Mouse (Mus musculus): ENCODE results near the gene AB124611.
"Not testable (repeated sequence)": the region's sequence is repeated elsewhere in the genome, so short reads cannot be mapped to it uniquely, and the experiment has no call there.

Gene AB124611

DNA sequence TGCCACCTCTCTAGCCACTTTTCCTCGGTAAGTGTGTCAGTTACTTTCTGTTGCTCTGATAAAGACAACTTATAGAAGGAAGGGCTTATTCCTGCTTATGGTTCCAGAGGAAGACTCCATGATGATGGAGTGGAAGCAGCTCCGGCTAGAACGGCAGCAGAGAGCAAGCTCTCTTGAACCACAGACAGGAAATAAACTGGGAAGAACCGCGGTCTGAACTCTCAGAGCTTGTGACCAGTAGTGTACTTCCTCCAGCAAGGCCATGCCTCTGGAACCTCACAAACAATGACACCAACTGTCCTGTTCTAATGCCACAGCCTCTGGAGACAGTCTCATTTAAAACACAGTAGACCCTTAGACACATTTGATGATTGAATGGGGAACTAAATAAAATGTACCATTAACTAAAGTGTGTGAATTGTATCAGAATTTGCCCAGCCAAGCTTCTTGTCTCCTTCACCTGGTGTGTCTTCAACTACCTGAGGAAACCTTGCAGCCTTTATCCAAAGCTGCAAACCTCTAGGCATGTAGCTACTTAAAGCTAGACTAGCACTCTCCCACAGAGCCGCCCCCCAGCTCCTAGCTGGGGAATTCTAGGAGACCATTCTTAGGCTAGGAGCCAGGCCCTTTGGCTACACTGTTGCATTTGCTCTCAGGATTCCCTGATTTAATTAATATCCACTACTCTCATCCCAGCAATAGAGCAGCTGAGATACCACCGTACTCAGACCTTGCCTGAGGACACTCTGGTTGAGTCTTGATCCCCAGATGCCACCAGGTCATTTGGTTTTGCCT lies 637 bp upstream of the AB124611 start:
- no peak for DNase-seq

- no peak for DNase-seq
Measured at GRCm38 (mm10) chr9:21526634-21526944, 613 bp downstream of the AB124611 start.

GRCm38 (mm10) chr9:21527100-21527801 lies 1.3 kb downstream of the AB124611 start:
- DNase-seq = no peak

- DNase-seq = no peak
Measured at GRCm38 (mm10) chr9:21527917-21528324, 1.9 kb downstream of the AB124611 start.

DNA sequence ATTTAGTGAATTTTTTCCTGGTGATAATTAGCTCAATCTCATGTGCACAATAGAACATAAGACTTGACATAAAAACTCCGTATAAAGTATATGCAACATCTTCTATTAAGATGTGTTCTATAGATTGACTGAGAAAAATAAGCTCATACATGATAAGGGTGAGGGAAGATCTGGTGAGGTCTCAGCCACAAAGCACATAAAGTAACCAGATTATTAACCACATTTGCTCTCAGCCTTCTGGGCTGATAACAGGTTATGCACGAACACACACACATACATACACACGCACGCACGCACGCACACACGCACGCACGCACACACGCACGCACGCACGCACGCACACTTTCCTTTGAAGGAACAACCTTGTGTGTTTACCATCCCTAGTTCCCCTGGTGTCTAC lies 10.5 kb downstream of the AB124611 start:
- no peak for DNase-seq

- no peak for DNase-seq
Measured at GRCm38 (mm10) chr9:21537009-21537408, 11.0 kb downstream of the AB124611 start.

DNA sequence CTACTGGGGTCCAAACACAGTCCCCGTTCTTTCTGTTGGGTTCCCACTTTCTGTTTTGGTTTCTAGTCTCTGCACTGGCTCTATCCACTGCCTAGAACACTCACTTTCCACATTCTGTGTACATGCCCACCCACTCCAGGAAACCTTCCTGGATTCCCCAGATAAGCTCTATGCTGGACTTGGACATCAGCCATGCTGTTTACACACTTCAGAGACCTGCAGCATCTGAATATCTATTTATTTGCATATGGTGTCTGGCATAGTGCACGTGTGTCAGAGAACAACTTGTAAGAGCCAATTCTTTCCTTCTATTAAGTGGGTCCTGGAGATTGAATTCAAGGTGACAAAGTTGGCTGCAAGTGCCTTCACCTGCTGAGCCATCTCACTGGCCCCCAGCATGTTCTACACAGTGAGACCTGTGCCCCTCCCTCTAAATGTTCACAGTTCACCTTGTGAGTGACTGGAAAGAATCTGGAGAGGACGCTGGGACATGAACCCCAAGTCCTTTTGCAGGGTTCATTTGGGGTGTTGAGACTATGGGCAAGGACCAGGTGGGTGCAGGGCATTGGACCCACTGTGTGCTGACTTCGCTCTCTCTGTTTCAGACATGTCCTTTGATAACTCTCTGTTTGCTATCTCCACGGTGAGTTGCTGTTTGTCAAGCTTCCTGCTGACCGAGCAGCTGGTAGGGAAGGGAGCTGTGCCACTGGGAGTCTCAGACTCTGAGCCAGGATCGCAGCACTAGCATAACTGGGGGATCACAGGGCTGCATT lies 14.2 kb downstream of the AB124611 start:
- no peak for DNase-seq

- not testable (repeated sequence) for DNase-seq
Measured at GRCm38 (mm10) chr9:21542001-21542400, 16.0 kb downstream of the AB124611 start.

DNA sequence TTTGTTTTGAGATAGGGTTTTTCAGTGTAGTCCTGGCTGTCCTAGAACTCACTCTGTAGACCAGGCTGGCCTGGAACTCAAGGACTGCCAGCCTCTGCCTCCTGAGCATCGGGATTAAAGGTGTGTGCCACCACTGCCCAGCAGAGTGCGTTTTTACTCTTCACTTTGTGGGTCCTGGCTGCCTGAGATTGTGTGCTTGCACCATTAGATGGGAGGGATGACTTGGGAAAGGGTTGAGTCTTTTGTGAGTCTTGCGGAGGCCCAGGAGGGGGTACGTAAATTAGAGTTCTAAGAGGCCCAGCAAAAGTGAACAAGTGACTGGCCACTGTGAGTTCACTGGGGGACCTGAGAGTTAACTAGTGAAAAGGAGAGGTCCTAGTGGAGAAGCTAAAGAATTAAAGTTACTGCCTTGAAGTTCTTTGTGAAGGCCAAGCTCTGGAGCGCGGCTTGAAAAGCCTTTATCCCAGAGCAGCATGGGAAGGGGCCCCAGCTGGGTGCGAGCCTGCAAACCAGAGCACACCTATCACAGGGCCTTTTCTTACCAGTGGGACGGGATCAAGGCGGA lies 19.5 kb downstream of the AB124611 start:
- DNase-seq = no peak

DNA sequence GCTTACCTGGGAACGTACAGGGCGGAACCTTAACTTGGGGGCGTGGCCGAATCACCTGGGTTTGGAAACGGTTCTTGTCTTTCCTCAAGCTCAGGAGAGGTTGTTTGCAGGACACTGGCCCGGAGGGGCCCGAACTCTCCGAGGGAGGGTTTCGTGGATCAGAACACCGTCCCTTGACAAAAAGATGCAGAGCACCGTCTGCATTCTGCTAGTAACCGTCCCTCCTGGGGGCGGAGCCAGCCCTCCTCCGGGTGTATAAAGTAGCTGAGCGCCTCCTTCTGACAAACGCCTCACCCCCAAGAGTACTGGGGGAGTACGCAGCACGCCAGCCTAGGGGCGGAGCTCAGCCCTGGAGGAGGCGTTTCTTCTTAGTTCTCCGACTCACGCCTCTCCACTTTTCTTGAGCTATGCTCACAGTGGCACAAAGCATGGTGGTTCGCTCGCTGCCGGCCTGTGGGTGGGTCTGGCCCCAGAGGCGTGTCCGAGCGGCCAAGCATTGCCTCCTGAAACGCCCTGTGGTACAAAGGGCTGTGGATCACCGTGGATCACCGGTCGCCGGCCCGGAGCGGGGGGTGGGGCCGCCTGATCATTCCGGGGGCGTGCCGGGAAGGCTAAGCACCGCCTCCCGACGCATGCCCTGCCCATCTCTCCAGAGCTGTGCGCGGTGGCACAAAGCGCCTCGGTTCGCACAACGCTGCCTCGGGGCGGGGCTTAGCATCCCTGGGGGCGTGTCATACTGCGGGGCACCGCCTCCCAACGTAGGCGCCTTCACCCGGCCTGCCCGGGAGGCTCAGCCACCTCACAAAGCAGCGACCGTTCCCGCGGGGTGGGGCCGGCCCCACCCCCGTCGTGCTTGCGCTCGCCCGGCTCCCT lies 20.2 kb downstream of the AB124611 start:
- DNase-seq = peak; percentile 99 to 100

- DNase-seq = no peak
Measured at GRCm38 (mm10) chr9:21546789-21547074, 20.8 kb downstream of the AB124611 start, which contains the start of gene Carm1. Gene Carm1, plus strand, starts transcription at chr9:21546894.

DNA sequence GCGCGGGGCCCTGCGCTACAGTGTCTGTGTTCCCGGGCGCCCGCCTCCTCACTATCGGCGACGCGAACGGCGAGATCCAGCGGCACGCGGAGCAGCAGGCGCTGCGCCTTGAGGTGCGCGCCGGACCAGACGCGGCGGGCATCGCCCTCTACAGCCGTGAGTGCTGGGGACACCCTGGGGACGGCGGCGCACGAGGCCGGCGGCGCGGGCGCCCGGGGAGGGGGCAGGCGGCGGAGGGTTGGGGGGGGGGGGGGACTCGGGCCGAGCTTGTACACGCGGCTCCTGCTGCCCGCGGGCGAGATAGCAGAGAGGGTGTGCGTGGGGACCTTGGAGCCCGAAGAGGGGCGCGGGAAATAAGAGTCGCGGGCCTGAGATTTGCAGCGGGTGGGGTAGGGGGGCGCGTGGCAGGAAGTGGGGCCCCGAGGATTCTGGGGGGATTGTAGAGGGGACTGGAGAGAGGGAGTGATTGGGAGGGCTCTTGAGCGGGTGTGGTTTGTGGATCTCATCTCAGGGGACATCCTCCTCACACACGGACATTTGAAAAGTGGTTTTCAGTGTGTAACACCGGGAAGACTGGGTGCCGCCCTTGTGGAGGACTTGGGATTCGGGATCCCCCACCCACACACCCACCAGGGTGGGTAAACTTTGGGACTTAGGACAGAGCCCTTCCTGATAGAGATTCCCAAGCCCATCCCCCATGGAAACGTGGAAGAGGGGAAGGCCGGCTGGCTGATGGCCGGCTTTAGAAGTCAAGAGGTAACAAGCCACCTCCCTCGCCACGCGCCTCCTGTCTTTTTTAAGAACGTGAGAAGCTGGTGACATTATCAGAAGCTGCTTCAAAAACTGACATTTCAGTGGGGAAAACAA lies 21.3 kb downstream of the AB124611 start:
- DNase-seq = peak; percentile 53 to 62

DNA sequence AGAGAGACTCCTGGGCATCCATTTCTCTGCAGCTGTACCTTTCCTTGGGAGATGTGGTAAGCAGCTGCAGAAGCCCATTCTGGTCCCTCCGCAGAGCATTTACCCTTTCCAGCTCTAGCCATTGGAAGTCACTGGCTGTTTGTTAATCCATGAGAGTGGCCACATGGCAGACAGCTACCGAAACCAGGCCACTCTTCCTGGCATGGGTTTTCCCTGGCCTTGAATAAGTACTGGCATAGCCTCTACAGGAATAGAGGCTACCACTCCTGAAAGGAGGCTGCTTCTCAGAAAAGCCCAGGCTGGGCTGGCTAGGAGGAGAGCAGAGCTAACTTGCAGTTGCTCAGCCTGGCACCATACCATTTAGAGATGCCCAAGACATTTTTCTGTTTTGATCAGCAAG lies 25.1 kb downstream of the AB124611 start:
- no peak for DNase-seq

- no peak for DNase-seq
Measured at GRCm38 (mm10) chr9:21553607-21554273, 27.8 kb downstream of the AB124611 start.

DNA sequence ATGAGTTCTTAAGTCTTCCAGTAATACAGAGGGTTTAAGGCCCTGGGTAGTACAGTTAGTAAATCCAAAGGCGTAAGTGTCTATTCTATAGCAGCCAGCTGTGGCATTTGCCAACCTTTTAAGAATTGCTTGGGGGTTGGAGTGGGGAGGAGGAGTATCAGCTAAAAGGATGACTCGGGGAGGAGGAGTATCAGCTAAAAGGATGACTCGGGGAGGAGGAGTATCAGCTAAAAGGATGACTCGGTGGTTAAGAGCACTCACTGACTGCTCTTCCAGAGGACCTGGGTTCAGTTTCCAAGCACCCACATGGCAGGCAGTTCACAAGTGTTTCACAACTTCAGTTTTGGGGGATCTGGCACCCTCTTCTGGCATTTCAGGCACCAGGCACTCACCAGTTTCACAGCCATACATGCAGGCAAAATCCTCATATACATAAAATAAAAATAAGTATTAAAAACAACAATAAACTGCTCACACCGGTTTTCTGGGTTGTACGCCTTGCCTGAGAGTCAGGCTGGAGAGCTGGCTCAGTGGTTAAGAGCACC lies 29.3 kb downstream of the AB124611 start:
- DNase-seq = no peak

- no peak for DNase-seq
Measured at GRCm38 (mm10) chr9:21556996-21557395, 31.0 kb downstream of the AB124611 start.

- no peak for DNase-seq
Measured at GRCm38 (mm10) chr9:21557556-21557955, 31.6 kb downstream of the AB124611 start.

DNA sequence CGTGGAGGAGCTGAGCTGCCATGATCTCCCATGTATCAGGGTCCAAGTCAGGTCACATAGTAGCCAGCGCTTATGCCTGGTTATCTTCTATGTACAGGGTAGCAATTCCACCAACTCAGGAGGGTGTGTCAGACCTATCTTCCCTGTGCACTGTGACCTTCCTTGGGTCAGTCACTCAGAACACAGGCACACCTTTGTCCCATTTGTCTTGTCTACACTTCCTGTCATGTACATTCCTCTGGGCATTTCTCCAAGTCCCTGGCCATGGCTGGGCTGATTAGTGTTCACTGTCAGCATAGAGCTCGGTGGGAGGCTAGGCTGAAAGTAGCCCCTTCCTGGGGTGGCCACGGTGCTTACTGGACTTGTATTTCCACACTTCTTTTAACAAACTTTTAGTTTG lies 32.4 kb downstream of the AB124611 start:
- DNase-seq = no peak

- DNase-seq = no peak
Measured at GRCm38 (mm10) chr9:21559151-21559550, 33.2 kb downstream of the AB124611 start.

GRCm38 (mm10) chr9:21564420-21564819 lies 38.4 kb downstream of the AB124611 start:
- DNase-seq = no peak
